In genomic region chr11:72052636-72053035, GRCm38 (mm10) we compare ENCODE assay signal across 8 mouse cellular contexts. TPM values are rescaled to one million over a fixed set of nuclear protein-coding genes. Genes with fewer than 3 reads are reported as not detected.
DNase-seq lines count a peak whose midpoint lies in the region; ATAC-seq and TF ChIP-seq lines count a peak whose summit lies in the region.

No protein-coding gene starts in this region.

- H3K9me3 ChIP-seq in ES-Bruce4 (replicated peaks; ENCODE audit: control insufficient read depth, insufficient read depth, low read length, poor library complexity, severe bottlenecking), result no peaks in the 10 kb centered on the region
- H3K9me3 ChIP-seq in forebrain, embryonic 16.5 days (ENCODE audit: control insufficient read depth, low read length), result no peaks in the 10 kb centered on the region
- no peaks in the 10 kb centered on the region for H3K9me3 ChIP-seq in liver, embryonic 11.5 days (ENCODE audit: control insufficient read depth, low read length)

- no peak overlapping the region for H3K9ac ChIP-seq in ES-Bruce4 (ENCODE audit: low read depth, poor library complexity, severe bottlenecking)
- H3K9ac ChIP-seq in forebrain, embryonic 16.5 days (replicated peaks; ENCODE audit: low read depth, low read length), result no peak overlapping the region
- H3K9ac ChIP-seq in liver, embryonic 11.5 days (ENCODE audit: low read depth, low read length), result no peak overlapping the region

- peak; percentile 82 for TF ChIP-seq CTCF in ES-Bruce4 (IDR thresholded peaks at IDR 0.05; ENCODE audit: low read depth, low read length)

- 15% methylated on average over 5 of the region's 5 CpGs for WGBS in forebrain, embryonic 16.5 days
- WGBS in liver, embryonic 11.5 days, result 11% methylated on average over 5 of the region's 5 CpGs

- no peaks in the 10 kb centered on the region for H3K4me1 ChIP-seq in ES-Bruce4 (ENCODE audit: control insufficient read depth, insufficient read depth, low read length)
- peaks cover 28% of the 10 kb centered on the region for H3K4me1 ChIP-seq in forebrain, embryonic 16.5 days (replicated peaks; ENCODE audit: control insufficient read depth, insufficient read depth, low read length)
- peaks cover 4% of the 10 kb centered on the region; the same call in 1 of the 2 replicates for H3K4me1 ChIP-seq in liver, embryonic 11.5 days (replicated peaks; ENCODE audit: control insufficient read depth, insufficient read depth, low read length)

- no peak overlapping the region for H3K4me2 ChIP-seq in forebrain, embryonic 16.5 days (ENCODE audit: low read length)
- H3K4me2 ChIP-seq in liver, embryonic 11.5 days, result no peak overlapping the region

- H3K36me3 ChIP-seq in ES-Bruce4 (ENCODE audit: control insufficient read depth, insufficient read depth, low read length, poor library complexity, severe bottlenecking), result no peaks in the 10 kb centered on the region
- H3K36me3 ChIP-seq in forebrain, embryonic 16.5 days (ENCODE audit: control insufficient read depth, insufficient read depth), result no peaks in the 10 kb centered on the region
- H3K36me3 ChIP-seq in liver, embryonic 11.5 days (ENCODE audit: control insufficient read depth, insufficient read depth, low read length), result no peaks in the 10 kb centered on the region

- no peaks in the 10 kb centered on the region for H3K27me3 ChIP-seq in ES-Bruce4 (ENCODE audit: control insufficient read depth, insufficient read depth, low read length, poor library complexity, severe bottlenecking)
- peaks cover 9% of the 10 kb centered on the region for H3K27me3 ChIP-seq in forebrain, embryonic 16.5 days (replicated peaks; ENCODE audit: control insufficient read depth, insufficient read depth, low read length)
- peaks cover 37% of the 10 kb centered on the region for H3K27me3 ChIP-seq in liver, embryonic 11.5 days (replicated peaks; ENCODE audit: control insufficient read depth, insufficient read depth, low read length)

- TF ChIP-seq POLR2A in ES-Bruce4 (IDR thresholded peaks at IDR 0.05; ENCODE audit: insufficient read depth, low read length), result no peak

- no peak for TF ChIP-seq EP300 in ES-Bruce4 (IDR thresholded peaks at IDR 0.05; ENCODE audit: insufficient read depth, low read depth, low read length)

- peak; percentile 87 for DNase-seq in 416B (ENCODE audit: low read depth)
- peak; percentile 78 for DNase-seq in cerebellum, adult 11 months
- peak; percentile 69 for DNase-seq in kidney, adult 9 months
- no peak for DNase-seq in liver, embryonic 11.5 days (ENCODE audit: low spot score)
- DNase-seq in ovary, postnatal 14 days (ENCODE audit: low spot score), result peak; percentile 67
- DNase-seq in thymus, postnatal 4 days, result peak; percentile 85

- H3K4me3 ChIP-seq in ES-Bruce4 (ENCODE audit: low read depth, low read length), result no peak overlapping the region
- no peak overlapping the region for H3K4me3 ChIP-seq in forebrain, embryonic 16.5 days (replicated peaks; ENCODE audit: low read length)
- H3K4me3 ChIP-seq in liver, embryonic 11.5 days (ENCODE audit: low read depth, low read length), result no peak overlapping the region

- no peak overlapping the region for H3K27ac ChIP-seq in ES-Bruce4 (ENCODE audit: insufficient read depth, low read length)
- no peak overlapping the region for H3K27ac ChIP-seq in forebrain, embryonic 16.5 days (ENCODE audit: low read length)
- H3K27ac ChIP-seq in liver, embryonic 11.5 days (ENCODE audit: low read depth, low read length), result no peak overlapping the region

- ATAC-seq in forebrain, embryonic 16.5 days, result peak; percentile 39; the same call in 1 of the 2 replicates
- peak; percentile 26; the same call in 1 of the 2 replicates for ATAC-seq in liver, embryonic 11.5 days (replicated peaks; ENCODE audit: low FRiP score)

RNA-seq across cellular contexts. Expression of gene Pimreg, which starts 10.8 kb away (rescaled TPM):
- 43.6 and 49.3 TPM in 2 replicates for polyA plus RNA-seq in ES-Bruce4 (2011; ENCODE audit: insufficient read depth, insufficient read length, low read depth, missing spikeins)
- 64.1 and 80.3 TPM in 2 replicates for polyA plus RNA-seq in forebrain, embryonic 16.5 days (2015; fragmentation: Nextera tagmentation; extraction: Ambion mirVana)
- 74.9 and 78.5 TPM in 2 replicates for polyA plus RNA-seq in liver, embryonic 11.5 days (2014; fragmentation: Nextera tagmentation; extraction: Ambion mirVana)

RNA-seq across cellular contexts. Expression of gene Aipl1, which starts 15.3 kb away (rescaled TPM):
- 1.1 and 1.3 TPM in 2 replicates for polyA plus RNA-seq in ES-Bruce4 (2011; ENCODE audit: insufficient read depth, insufficient read length, low read depth, missing spikeins)
- 0.11 and 0.27 TPM in 2 replicates for polyA plus RNA-seq in forebrain, embryonic 16.5 days (2015; fragmentation: Nextera tagmentation; extraction: Ambion mirVana)
- 0.16 and 0.25 TPM in 2 replicates for polyA plus RNA-seq in liver, embryonic 11.5 days (2014; fragmentation: Nextera tagmentation; extraction: Ambion mirVana)
